Mouse (Mus musculus): ENCODE measurements around the gene Sema3g. TPM values are rescaled to one million over a fixed set of nuclear protein-coding genes. Genes with fewer than 3 reads are reported as not detected.

Sema3g gene
- total RNA-seq, 2 experiments from 2014 or later = 9.2 to 11.4 TPM

Other genes starting within 250 kb of the Sema3g start
- 10 to 100 TPM; 31.2 to 32.3 TPM for gene Glt8d1, start 216.5 kb upstream of the Sema3g start, total RNA-seq (2021)
- gene Spcs1, start 216.2 kb upstream of the Sema3g start, total RNA-seq (2021) = 100 to 1,000 TPM; 176 to 181 TPM
- gene Pbrm1, start 198.7 kb upstream of the Sema3g start, total RNA-seq (2021) = 100 to 1,000 TPM in 1 of 2 experiments, 10 to 100 TPM in 1; 97.2 to 101 TPM
- 10 to 100 TPM; 37.9 to 41.4 TPM for gene Gnl3, start 198.7 kb upstream of the Sema3g start, total RNA-seq (2021)
- 10 to 100 TPM; 80.5 to 91.4 TPM for gene Smim4, start 88.9 kb upstream of the Sema3g start, total RNA-seq (2021)
- 10 to 100 TPM; 91.8 to 93.8 TPM for gene Nt5dc2, start 86.8 kb upstream of the Sema3g start, total RNA-seq (2021)
- 10 to 100 TPM; 77.1 to 84.3 TPM for gene Stab1, start 49.2 kb upstream of the Sema3g start, total RNA-seq (2021)
- gene Tnnc1, start 9.5 kb upstream of the Sema3g start, total RNA-seq (2021) = 1,000 to 10,000 TPM; 5,292 to 5,773 TPM
- 100 to 1,000 TPM; 301 to 310 TPM for gene Nisch, start 914 bp upstream of the Sema3g start, total RNA-seq (2021)
- gene Phf7, start 33.5 kb downstream of the Sema3g start, total RNA-seq (2021) = 1 to 10 TPM; 5.5 to 6.4 TPM
- gene Bap1, start 33.6 kb downstream of the Sema3g start, total RNA-seq (2021) = 10 to 100 TPM; 54.4 to 54.8 TPM
- gene Dnah1, start 106.0 kb downstream of the Sema3g start, total RNA-seq (2021) = under 1 TPM; 0.21 to 0.29 TPM
- 10 to 100 TPM; 36.1 to 36.7 TPM for gene Capn7, start 118.8 kb downstream of the Sema3g start, total RNA-seq (2021)
- gene Sh3bp5, start 218.2 kb downstream of the Sema3g start, total RNA-seq (2021) = 10 to 100 TPM; 78.7 to 80.1 TPM